Mouse (Mus musculus) heart, embryonic 12.5 days (tissue): Measurements from ENCODE around the gene Gtpbp4. TPM values are rescaled to one million over a fixed set of nuclear protein-coding genes. Genes with fewer than 3 reads are reported as not detected.
A peak's percentile ranks its signal among the peaks of the same experiment; 100 is the strongest.

Experiments
- ATAC-seq: fragments of 200-750 bp; cut with Nextera tagmentation; 2 replicates; pipeline ENCODE4 v1.8.0; 2017; ENCODE audit warnings: moderate TSS enrichment, moderate library complexity; ENCODE audit not compliant: insufficient number of reproducible peaks, low FRiP score
- H3K27ac ChIP-seq: fragments of 300-500 bp; sonication (generic); 2 replicates; pipeline ENCODE4 v1.5.1; 2016; ENCODE audit warnings: mild to moderate bottlenecking, moderate library complexity; ENCODE audit not compliant: poor library complexity, severe bottlenecking
- H3K27me3 ChIP-seq: fragments of 300-500 bp; sonication (generic); replicated peaks from 2 replicates; pipeline ENCODE4 v1.6.1; 2016; ENCODE audit warnings: mild to moderate bottlenecking, moderate library complexity
- H3K36me3 ChIP-seq: fragments of 300-500 bp; sonication (generic); 2 replicates; pipeline ENCODE4 v1.6.1; 2016; ENCODE audit warnings: mild to moderate bottlenecking, moderate library complexity
- H3K4me1 ChIP-seq: fragments of 300-500 bp; sonication (generic); replicated peaks from 2 replicates; pipeline ENCODE4 v1.6.1; 2016; ENCODE audit warnings: mild to moderate bottlenecking
- H3K4me2 ChIP-seq: fragments of 300-500 bp; sonication (generic); 2 replicates; pipeline ENCODE4 v1.6.1; 2016; ENCODE audit warnings: mild to moderate bottlenecking, moderate library complexity
- H3K4me3 ChIP-seq: fragments of 300-500 bp; sonication (generic); 2 replicates; pipeline ENCODE4 v1.5.1; 2016; ENCODE audit warnings: mild to moderate bottlenecking
- H3K9ac ChIP-seq: fragments of 300-500 bp; sonication (generic); 2 replicates; pipeline ENCODE4 v1.6.1; 2016; ENCODE audit warnings: mild to moderate bottlenecking, moderate library complexity
- H3K9me3 ChIP-seq: fragments of 300-500 bp; sonication (generic); replicated peaks from 2 replicates; pipeline ENCODE4 v1.6.1; 2016; ENCODE audit warnings: mild to moderate bottlenecking, moderate library complexity
- WGBS: fragments of 180-500 bp; shearing (Covaris S2); methylation state at CpG from one replicate; pipeline ENCODE4 v1.1.7; 2016; 5-methylcytosine and 5-hydroxymethylcytosine counted together
- polyA plus RNA-seq: library from polyadenylated mRNA; unstranded; fragments of >200 nt; fragmentation: Nextera tagmentation; extraction: Ambion mirVana; gene quantifications from 2 replicates; pipeline ENCODE4 v1.2.1, GENCODE M21; 2016

Gtpbp4 gene
- 52.5 and 53.3 TPM in 2 replicates for polyA plus RNA-seq

- H3K27me3 ChIP-seq: no peaks in the 10 kb centered on the region
- 1% methylated on average over 51 of the region's 51 CpGs for WGBS
- no peaks in the 10 kb centered on the region for H3K9me3 ChIP-seq
- peak within 1 kb of the TSS; percentile 94 for H3K9ac ChIP-seq
- H3K36me3 ChIP-seq: peaks cover 8% of the 10 kb centered on the region; the same call in 1 of the 2 replicates
- ATAC-seq: peak; percentile 98
- peak within 1 kb of the TSS; percentile 93 for H3K27ac ChIP-seq
- H3K4me3 ChIP-seq: peak within 1 kb of the TSS; percentile 95
- H3K4me2 ChIP-seq: peak within 1 kb of the TSS; percentile 83
- H3K4me1 ChIP-seq: peaks cover 8% of the 10 kb centered on the region
Measured at GRCm38 (mm10) chr13:8995990-8996786, at the start of gene Gtpbp4. Gene Gtpbp4, minus strand, starts transcription at chr13:8996083.

DNA sequence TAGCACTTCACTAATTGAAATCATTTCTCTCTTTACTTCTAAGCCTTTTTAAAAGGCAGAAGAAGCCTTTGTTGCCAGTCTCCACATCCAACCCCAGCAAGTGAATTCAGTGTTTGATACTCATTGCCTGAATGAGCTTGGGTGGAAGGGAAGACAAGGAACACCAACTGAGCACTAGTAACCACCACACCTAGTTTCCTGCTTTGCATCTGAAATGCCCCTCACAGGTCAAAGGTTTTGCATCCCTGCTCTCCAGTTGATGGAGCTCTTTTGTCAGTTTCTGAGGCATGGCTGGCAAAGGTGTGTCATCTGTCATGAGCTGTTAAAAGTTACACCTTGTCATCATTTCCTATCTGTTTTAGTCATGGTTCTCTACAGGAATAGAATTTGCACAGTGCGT is 48.8 kb upstream of the Gtpbp4 start:
- Histone ChIP-seq H3K36me3 (no peaks in the 10 kb centered on the region), H3K9ac (no peak overlapping the region), H3K9me3 (peaks cover 9% of the 10 kb centered on the region), H3K4me1 (no peaks in the 10 kb centered on the region), H3K4me3 (no peak overlapping the region), H3K27me3 (no peaks in the 10 kb centered on the region), H3K27ac (no peak overlapping the region), H3K4me2 (no peak overlapping the region)
- ATAC-seq: no peak
- WGBS: 89% methylated on average over 1 of the region's 1 CpGs

DNA sequence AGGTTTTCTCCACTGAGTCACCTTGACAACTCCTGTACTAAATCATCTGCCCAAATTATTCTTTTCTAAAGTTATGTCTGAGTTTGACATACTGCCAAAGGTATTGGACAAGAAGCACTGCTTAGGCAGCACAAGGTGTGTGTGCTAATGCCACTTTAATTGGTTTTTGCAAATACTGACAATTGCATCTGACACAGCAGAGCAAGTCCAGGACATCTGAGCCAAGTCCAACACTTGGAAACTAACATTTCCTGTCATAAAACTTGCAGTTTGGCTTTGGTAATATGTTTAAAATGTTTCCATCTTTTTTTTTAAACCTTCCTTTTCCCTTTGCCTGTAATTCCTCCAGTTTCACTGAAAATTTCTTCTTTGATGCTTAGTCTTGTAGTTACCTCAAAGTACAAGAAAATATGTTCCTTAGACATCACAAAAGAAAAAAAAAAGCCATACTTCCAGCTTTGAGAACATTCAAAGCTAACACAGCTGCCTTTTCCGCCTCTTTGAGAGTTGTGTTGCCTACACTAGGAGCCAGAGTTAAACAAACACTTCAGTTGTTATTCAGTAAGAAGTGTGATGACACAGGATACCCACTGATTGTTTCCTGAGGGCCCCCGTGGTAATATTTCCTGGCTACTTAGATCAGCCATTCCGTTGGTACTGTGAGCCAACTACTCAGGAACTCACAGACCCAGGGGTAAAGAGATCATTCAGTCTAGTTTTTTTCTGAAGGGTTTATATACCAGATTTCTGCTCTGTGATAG is 47.6 kb upstream of the Gtpbp4 start:
- Histone ChIP-seq H3K27ac (no peak overlapping the region), H3K9ac (no peak overlapping the region), H3K9me3 (peaks cover 9% of the 10 kb centered on the region), H3K27me3 (no peaks in the 10 kb centered on the region), H3K36me3 (no peaks in the 10 kb centered on the region), H3K4me2 (no peak overlapping the region), H3K4me3 (no peak overlapping the region), H3K4me1 (no peaks in the 10 kb centered on the region)
- WGBS: 37% methylated on average over 3 of the region's 3 CpGs
- no peak for ATAC-seq

- H3K4me3 ChIP-seq: no peak overlapping the region
- H3K4me1 ChIP-seq: no peaks in the 10 kb centered on the region
- no peak for ATAC-seq
- no peak overlapping the region for H3K4me2 ChIP-seq
- peaks cover 9% of the 10 kb centered on the region for H3K9me3 ChIP-seq
- H3K9ac ChIP-seq: no peak overlapping the region
- no peaks in the 10 kb centered on the region for H3K36me3 ChIP-seq
- WGBS: 83% methylated on average over 1 of the region's 1 CpGs
- H3K27me3 ChIP-seq: no peaks in the 10 kb centered on the region
- no peak overlapping the region for H3K27ac ChIP-seq
Measured at GRCm38 (mm10) chr13:9040626-9041025, 44.7 kb upstream of the Gtpbp4 start.

DNA sequence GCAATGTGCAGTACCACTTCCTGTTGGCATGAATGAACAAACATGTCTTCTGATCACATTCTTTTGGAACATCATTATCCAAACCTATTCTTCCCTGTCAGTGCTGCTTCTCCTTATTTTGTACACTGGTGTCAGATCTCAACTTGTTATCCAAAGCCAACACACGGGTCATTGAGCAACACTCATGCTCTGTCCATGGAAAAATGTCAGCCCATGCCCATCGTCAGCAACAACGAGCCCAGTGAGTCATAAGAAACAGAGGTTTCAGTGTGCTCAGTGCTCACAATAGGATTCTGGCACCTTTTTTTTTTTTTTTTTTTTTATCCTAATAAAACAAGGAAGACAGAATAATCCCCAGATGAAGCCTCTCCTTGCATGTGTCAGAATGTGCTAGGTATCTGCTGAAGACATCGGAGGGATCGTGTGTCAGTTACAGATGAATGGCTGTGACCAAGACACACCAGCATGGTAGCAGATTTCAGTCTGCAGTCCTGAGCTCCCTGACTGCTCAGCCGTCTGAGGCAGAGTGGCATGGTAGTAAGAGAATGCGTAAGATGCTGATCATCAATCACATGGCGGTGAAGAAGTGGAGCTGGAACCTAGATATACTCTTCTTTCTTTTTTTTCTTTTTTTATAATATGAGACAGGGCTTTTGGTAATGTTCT is 36.2 kb upstream of the Gtpbp4 start:
- no peak overlapping the region for H3K9ac ChIP-seq
- 0 out of 2 replicates have a peak, but pooled peaks cover 6% of the 10 kb centered on the region for H3K4me1 ChIP-seq
- H3K9me3 ChIP-seq: no peaks in the 10 kb centered on the region
- WGBS: 80% methylated on average over 8 of the region's 8 CpGs
- no peaks in the 10 kb centered on the region for H3K36me3 ChIP-seq
- H3K4me2 ChIP-seq: no peak overlapping the region
- no peaks in the 10 kb centered on the region for H3K27me3 ChIP-seq
- ATAC-seq: no peak
- no peak overlapping the region for H3K27ac ChIP-seq
- no peak overlapping the region for H3K4me3 ChIP-seq

GRCm38 (mm10) chr13:9030364-9030763 is 34.5 kb upstream of the Gtpbp4 start:
- WGBS: 65% methylated on average over 4 of the region's 4 CpGs
- H3K4me3 ChIP-seq: no peak overlapping the region
- H3K4me1 ChIP-seq: 0 out of 2 replicates have a peak, but pooled peaks cover 6% of the 10 kb centered on the region

GRCm38 (mm10) chr13:9027251-9027650 is 31.4 kb upstream of the Gtpbp4 start:
- no peak overlapping the region for H3K27ac ChIP-seq
- no peaks in the 10 kb centered on the region for H3K9me3 ChIP-seq
- no peak overlapping the region for H3K9ac ChIP-seq
- no peak overlapping the region for H3K4me3 ChIP-seq
- H3K36me3 ChIP-seq: no peaks in the 10 kb centered on the region
- H3K27me3 ChIP-seq: no peaks in the 10 kb centered on the region
- 0 out of 2 replicates have a peak, but pooled peaks cover 6% of the 10 kb centered on the region for H3K4me1 ChIP-seq
- ATAC-seq: peak; percentile 51; the same call in 1 of the 2 replicates
- 45% methylated on average over 1 of the region's 1 CpGs for WGBS
- no peak overlapping the region for H3K4me2 ChIP-seq

More at GRCm38 (mm10) chr13:9030364-9030763, 34.5 kb upstream of the Gtpbp4 start:
- no peaks in the 10 kb centered on the region for H3K27me3 ChIP-seq
- H3K4me2 ChIP-seq: no peak overlapping the region
- no peak overlapping the region for H3K27ac ChIP-seq
- ATAC-seq: no peak
- H3K36me3 ChIP-seq: no peaks in the 10 kb centered on the region
- no peaks in the 10 kb centered on the region for H3K9me3 ChIP-seq
- H3K9ac ChIP-seq: no peak overlapping the region

DNA sequence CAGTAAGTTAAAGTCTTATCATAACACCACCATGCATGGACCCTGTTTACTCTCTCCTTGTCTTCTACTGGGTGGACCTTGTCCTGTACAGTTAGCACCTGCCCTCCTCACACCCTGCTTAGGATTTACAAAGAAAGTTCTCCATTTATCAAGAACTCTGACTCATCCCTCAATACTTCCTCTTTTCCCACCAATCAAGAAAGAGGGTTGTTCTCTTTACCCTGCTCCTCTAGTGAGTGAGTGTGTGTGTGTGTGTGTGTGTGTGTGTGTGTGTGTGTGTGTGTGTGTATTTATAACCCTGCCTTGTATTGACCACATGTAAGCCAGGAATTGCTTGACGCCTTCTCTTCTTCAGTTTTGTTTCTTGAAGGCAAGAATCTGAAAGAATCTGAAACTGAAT is 26.7 kb upstream of the Gtpbp4 start:
- no peaks in the 10 kb centered on the region for H3K36me3 ChIP-seq
- WGBS: 73% methylated on average over 1 of the region's 1 CpGs
- H3K27me3 ChIP-seq: no peaks in the 10 kb centered on the region

DNA sequence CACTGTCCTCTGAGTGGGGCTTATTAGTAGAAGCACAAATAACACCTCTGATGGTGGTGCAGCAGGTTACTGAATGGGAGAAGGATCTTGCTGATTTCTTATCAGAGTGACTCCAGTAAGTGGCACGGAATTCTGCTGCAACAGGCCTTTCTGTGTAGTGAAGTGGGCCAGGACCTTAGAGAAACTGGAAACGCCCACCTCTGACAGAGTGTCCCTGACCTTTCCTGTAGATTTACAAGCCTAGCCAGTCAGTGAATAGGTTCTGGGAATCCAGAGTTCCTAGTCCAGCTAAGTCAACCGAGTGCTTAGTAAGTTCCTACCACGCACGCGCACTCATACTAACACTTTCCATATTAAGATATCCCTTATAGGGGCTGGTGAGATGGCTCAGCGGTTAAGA is 25.7 kb upstream of the Gtpbp4 start:
- H3K4me3 ChIP-seq: no peak overlapping the region
- H3K4me1 ChIP-seq: 0 out of 2 replicates have a peak, but pooled peaks cover 5% of the 10 kb centered on the region
- H3K9me3 ChIP-seq: peaks cover 2% of the 10 kb centered on the region; the same call in 1 of the 2 replicates
- H3K36me3 ChIP-seq: no peaks in the 10 kb centered on the region
- no peaks in the 10 kb centered on the region for H3K27me3 ChIP-seq
- ATAC-seq: no peak
- 77% methylated on average over 7 of the region's 7 CpGs for WGBS
- no peak overlapping the region for H3K27ac ChIP-seq
- no peak overlapping the region for H3K9ac ChIP-seq
- H3K4me2 ChIP-seq: no peak overlapping the region

More for the DNA sequence above, 26.7 kb upstream of the Gtpbp4 start:
- H3K4me2 ChIP-seq: no peak overlapping the region
- H3K4me1 ChIP-seq: 0 out of 2 replicates have a peak, but pooled peaks cover 7% of the 10 kb centered on the region
- H3K27ac ChIP-seq: no peak overlapping the region
- ATAC-seq: no peak
- no peak overlapping the region for H3K4me3 ChIP-seq
- H3K9ac ChIP-seq: no peak overlapping the region
- no peaks in the 10 kb centered on the region for H3K9me3 ChIP-seq

- no peak for ATAC-seq
- 65% methylated on average over 4 of the region's 4 CpGs for WGBS
- Histone ChIP-seq H3K9ac (no peak overlapping the region), H3K4me1 (0 out of 2 replicates have a peak, but pooled peaks cover 5% of the 10 kb centered on the region), H3K4me3 (no peak overlapping the region), H3K27me3 (no peaks in the 10 kb centered on the region), H3K36me3 (no peaks in the 10 kb centered on the region), H3K27ac (no peak overlapping the region), H3K4me2 (no peak overlapping the region), H3K9me3 (peaks cover 5% of the 10 kb centered on the region; the same call in 1 of the 2 replicates)
Measured at GRCm38 (mm10) chr13:9019713-9020112, 23.8 kb upstream of the Gtpbp4 start.
